Mouse (Mus musculus) forebrain, embryonic 16.5 days (tissue): Measurements from ENCODE around the gene Hexim2. TPM values are rescaled to one million over a fixed set of nuclear protein-coding genes. Genes with fewer than 3 reads are reported as not detected.

Experiments used
- ATAC-seq: fragments of 200-750 bp; cut with Nextera tagmentation; 2 replicates; pipeline ENCODE4 v1.8.0; 2017; ENCODE audit warnings: mild to moderate bottlenecking, moderate library complexity
- H3K27ac ChIP-seq: fragments of 300-500 bp; sonication (generic); 2 replicates; pipeline ENCODE4 v1.5.1; 2014; ENCODE audit warnings: low read length, control low read depth
- H3K27me3 ChIP-seq: fragments of 300-500 bp; sonication (generic); replicated peaks from 2 replicates; pipeline ENCODE4 v1.6.1; 2014; ENCODE audit warnings: low read length; ENCODE audit not compliant: control insufficient read depth, insufficient read depth
- H3K36me3 ChIP-seq: fragments of 300-500 bp; sonication (generic); 2 replicates; pipeline ENCODE4 v1.6.1; 2014; ENCODE audit not compliant: control insufficient read depth, insufficient read depth
- H3K4me1 ChIP-seq: fragments of 300-500 bp; sonication (generic); replicated peaks from 2 replicates; pipeline ENCODE4 v1.6.1; 2014; ENCODE audit warnings: low read length; ENCODE audit not compliant: control insufficient read depth, insufficient read depth
- H3K4me2 ChIP-seq: fragments of 300-500 bp; sonication (generic); 2 replicates; pipeline ENCODE4 v1.6.1; 2014; ENCODE audit warnings: mild to moderate bottlenecking, low read length, control low read depth
- H3K4me3 ChIP-seq: fragments of 300-500 bp; sonication (generic); replicated peaks from 2 replicates; pipeline ENCODE4 v1.5.1; 2014; ENCODE audit warnings: mild to moderate bottlenecking, low read length, control low read depth
- H3K9ac ChIP-seq: fragments of 300-500 bp; sonication (generic); replicated peaks from 2 replicates; pipeline ENCODE4 v1.6.1; 2014; ENCODE audit warnings: low read depth, low read length, control low read depth
- H3K9me3 ChIP-seq: fragments of 300-500 bp; sonication (generic); 2 replicates; pipeline ENCODE4 v1.6.1; 2016; ENCODE audit warnings: low read length; ENCODE audit not compliant: control insufficient read depth
- WGBS: fragments of 180-500 bp; shearing (Covaris S2); extraction: QIAGEN DNeasy Blood & Tissue Kit; methylation state at CpG from one replicate; pipeline ENCODE4 v1.1.7; 2014; 5-methylcytosine and 5-hydroxymethylcytosine counted together
- polyA plus RNA-seq: library from polyadenylated mRNA; unstranded; fragments of >200 nt; fragmentation: Nextera tagmentation; extraction: Ambion mirVana; gene quantifications from 2 replicates; pipeline ENCODE4 v1.2.1, GENCODE M21; 2015

Gene Hexim2
- polyA plus RNA-seq, 1 experiment from 2014 or later = 25.9 TPM

DNA sequence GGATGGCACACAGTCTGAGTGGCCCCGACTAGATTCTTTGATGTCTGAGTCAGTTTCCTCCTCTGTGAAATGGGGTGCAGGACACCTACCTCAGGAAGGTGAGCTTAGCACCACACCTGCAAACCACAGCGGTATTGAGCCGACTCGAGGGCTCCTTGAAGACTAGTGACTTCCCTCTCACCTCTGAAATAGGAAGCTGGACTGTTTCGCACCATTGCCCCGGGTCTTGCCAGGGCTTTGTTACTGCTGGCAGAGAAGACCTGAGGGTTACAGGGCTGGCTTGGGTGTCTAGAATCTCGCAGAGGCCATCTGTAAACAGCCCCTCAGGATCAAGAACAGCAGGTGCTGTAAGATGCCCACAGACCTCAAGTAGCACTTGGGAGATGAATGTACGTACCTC lies 31.9 kb upstream of the Hexim2 start:
- Histone ChIP-seq H3K4me3 (no peak overlapping the region), H3K9ac (no peak overlapping the region), H3K27ac (no peak overlapping the region), H3K36me3 (no peaks in the 10 kb centered on the region), H3K4me1 (peaks cover 25% of the 10 kb centered on the region), H3K4me2 (no peak overlapping the region), H3K27me3 (peaks cover 12% of the 10 kb centered on the region; the same call in 1 of the 2 replicates), H3K9me3 (no peaks in the 10 kb centered on the region)
- WGBS = 80% methylated on average over 8 of the region's 8 CpGs
- ATAC-seq = no peak

DNA sequence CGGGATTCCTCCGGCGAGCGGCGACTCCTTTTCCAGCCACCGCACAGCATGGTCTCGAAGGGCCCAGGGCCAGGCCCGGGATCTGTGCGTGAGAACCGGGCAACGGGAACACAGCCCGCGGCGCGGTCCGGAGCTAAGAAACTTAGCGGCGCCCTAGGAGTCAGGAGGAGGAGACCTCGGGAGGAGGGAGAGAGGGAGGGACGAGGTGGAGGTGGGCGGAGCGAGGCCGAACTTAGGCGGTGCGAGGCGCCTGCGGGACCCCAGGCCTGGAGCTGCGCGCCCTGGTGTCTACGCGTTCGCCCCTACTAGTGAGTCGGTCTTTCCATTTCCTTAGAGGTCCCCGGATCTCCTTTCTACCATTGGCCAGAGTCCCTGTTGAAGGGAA lies 30.8 kb upstream of the Hexim2 start, which contains the start of the genes Plcd3 and Acbd4:
Gene Plcd3, minus strand, starts transcription at position 178 of the 385 bp plus-strand sequence.
Gene Acbd4, plus strand, starts transcription at position 202 of the 385 bp plus-strand sequence.
- peaks cover 25% of the 10 kb centered on the region for H3K4me1 ChIP-seq
- H3K36me3 ChIP-seq = no peaks in the 10 kb centered on the region
- H3K27ac ChIP-seq = no peak within 1 kb of the TSS
- peaks cover 12% of the 10 kb centered on the region; the same call in 1 of the 2 replicates for H3K27me3 ChIP-seq
- peak within 1 kb of the TSS; percentile 59 for H3K9ac ChIP-seq
- H3K4me2 ChIP-seq = peak within 1 kb of the TSS; percentile 81
- H3K4me3 ChIP-seq = peak within 1 kb of the TSS; percentile 44
- ATAC-seq = 0 out of 2 replicates have a peak, but pooled peaks have one; percentile 23
- 0% methylated on average over 34 of the region's 34 CpGs for WGBS
- H3K9me3 ChIP-seq = no peaks in the 10 kb centered on the region

DNA sequence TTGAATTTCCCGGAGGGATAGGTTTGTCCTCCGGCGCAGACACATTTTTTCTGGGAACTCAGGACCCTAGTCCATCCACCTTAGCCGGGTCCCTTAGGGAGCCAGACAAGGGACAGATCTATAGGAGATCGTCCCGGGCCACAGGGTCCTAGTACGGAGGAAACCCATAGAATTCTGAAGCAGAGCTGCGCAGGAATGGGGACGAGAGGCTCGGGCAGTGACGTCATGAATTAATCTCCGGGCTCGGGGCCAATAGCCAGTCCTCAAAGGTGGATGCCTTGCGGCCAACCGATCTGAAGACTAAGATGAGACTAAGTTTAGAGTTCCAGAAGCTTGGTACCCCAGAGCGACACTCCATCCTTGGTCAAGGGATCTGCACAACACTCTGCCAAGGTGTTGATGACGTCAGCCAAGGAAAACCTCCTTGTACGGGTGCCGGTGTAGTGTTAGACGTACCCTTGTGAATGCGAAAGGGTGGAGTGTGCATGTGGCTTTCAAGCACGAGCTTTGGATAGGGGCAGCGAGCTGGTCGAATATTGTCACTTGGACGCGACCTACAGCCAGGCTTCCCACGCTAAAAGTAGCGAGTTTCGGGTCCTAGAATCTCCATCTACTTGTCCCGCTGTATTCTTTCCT lies 30.2 kb upstream of the Hexim2 start:
- Histone ChIP-seq H3K4me1 (peaks cover 25% of the 10 kb centered on the region), H3K36me3 (no peaks in the 10 kb centered on the region), H3K4me3 (peak overlapping the region; percentile 44), H3K9me3 (no peaks in the 10 kb centered on the region), H3K27ac (no peak overlapping the region), H3K4me2 (peak overlapping the region; percentile 81), H3K27me3 (peaks cover 12% of the 10 kb centered on the region; the same call in 1 of the 2 replicates), H3K9ac (peak overlapping the region; percentile 59)
- under 1% methylated on average over 30 of the region's 30 CpGs for WGBS
- ATAC-seq = peak; percentile 29

DNA sequence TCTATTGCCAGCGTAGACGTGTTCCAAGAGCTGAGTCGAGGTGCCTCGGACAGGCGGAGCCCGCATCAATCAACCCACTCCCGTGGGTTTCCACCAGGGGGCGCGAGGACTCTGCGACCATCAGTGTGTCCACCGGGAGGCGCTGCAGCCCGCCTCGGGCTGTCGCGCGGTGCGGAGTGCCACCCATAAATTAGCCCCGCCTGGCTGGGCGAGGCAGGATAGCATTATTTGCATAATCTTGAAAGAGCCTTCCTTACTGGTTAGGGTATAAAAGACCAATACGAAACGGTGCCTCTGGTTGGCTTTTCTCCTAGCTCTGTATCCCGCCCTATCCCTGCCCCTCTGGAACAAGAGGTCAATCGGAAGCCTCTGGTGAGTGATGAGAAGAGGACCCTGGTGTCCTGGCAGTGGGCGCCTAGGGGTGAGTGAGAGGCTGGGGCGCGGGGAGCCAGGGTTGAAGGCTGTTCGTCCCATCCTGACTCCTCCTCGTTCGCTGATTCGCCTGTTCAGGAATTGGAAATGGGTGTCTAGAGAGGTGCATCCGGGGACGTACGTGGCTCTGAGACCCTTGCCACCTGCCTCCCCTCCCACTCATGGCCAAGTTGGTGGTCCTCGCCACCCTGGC lies 29.4 kb upstream of the Hexim2 start:
- Histone ChIP-seq H3K4me3 (peak overlapping the region; percentile 44), H3K36me3 (no peaks in the 10 kb centered on the region), H3K27me3 (peaks cover 12% of the 10 kb centered on the region; the same call in 1 of the 2 replicates), H3K9me3 (no peaks in the 10 kb centered on the region), H3K27ac (no peak overlapping the region), H3K4me2 (peak overlapping the region; percentile 81), H3K9ac (peak overlapping the region; percentile 30), H3K4me1 (peaks cover 25% of the 10 kb centered on the region)
- peak; percentile 93 for ATAC-seq
- WGBS = under 1% methylated on average over 33 of the region's 35 CpGs

DNA sequence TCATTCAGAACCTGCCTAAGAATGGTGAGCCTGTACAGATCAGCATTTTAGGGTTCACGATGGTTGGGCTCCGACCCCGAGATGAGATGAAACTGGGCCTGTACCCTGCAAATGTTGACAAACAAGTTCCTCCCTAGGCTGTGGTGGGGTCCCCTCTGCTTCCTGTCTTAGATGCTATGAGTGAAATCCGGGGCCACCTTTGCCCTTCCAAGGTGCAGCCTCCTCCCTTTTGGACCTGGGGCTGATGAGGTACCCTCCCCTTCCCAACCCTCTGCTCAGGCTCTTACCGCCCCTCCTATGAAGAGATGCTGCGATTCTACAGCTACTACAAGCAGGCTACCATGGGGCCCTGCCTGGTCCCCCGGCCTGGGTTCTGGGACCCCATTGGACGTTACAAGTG lies 28.6 kb upstream of the Hexim2 start:
- no peak for ATAC-seq
- H3K36me3 ChIP-seq = no peaks in the 10 kb centered on the region
- peaks cover 25% of the 10 kb centered on the region for H3K4me1 ChIP-seq
- H3K9ac ChIP-seq = no peak overlapping the region
- no peak overlapping the region for H3K27ac ChIP-seq
- WGBS = 62% methylated on average over 8 of the region's 8 CpGs
- peak overlapping the region; percentile 81 for H3K4me2 ChIP-seq
- peak overlapping the region; percentile 44 for H3K4me3 ChIP-seq
- no peaks in the 10 kb centered on the region for H3K9me3 ChIP-seq
- H3K27me3 ChIP-seq = peaks cover 12% of the 10 kb centered on the region; the same call in 1 of the 2 replicates

DNA sequence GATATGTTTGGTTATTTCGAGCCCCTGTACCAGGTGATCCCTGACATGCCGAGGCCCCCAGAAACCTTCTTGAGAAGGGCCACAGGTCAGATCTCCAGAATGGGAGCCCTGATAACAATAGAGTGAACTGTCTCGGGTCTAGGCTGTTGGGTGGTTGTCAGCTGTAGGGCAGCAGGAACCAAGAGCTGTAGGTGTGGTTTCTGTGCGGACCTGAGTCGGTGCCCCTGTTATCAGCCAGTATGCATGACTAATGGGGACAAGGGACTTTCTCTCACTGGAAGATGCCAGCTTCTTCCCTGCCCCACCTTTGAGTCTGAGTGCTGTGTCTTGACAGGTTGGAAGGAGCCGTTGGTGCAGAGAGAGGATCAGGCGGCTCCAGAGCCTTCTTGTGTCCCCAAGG lies 27.8 kb upstream of the Hexim2 start:
- ATAC-seq = no peak
- Histone ChIP-seq H3K27ac (no peak overlapping the region), H3K9ac (no peak overlapping the region), H3K4me1 (peaks cover 25% of the 10 kb centered on the region), H3K27me3 (peaks cover 12% of the 10 kb centered on the region; the same call in 1 of the 2 replicates), H3K4me2 (no peak overlapping the region), H3K36me3 (no peaks in the 10 kb centered on the region), H3K9me3 (no peaks in the 10 kb centered on the region), H3K4me3 (no peak overlapping the region)
- WGBS = 79% methylated on average over 7 of the region's 7 CpGs

DNA sequence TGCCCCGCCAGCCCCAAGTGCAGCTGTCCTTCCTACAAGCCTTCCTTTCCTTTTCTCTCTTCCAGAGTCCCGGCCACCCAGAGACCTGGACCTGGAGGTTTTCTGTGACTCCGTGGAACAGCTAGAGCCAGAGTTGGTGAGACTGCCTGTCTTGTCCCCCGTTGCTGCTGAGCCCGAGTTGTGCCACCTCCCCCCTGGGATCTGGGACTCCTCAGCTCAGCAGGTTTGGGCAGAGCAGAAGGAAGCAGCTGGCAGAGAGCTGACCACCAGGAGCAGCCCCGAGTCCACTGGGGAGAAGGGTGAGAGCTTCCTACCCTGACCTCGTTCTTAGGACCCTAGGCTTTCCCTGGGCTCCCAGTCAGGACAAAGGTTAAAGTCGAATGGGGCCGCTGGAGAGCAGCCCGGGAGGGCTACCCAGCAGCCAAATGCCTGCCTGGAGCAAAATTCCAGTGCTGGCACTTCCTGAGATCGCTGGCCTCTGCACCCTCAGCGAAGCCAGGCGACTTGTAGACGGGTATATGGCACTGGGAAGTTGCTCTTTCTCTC lies 27.0 kb upstream of the Hexim2 start:
- WGBS = 60% methylated on average over 14 of the region's 14 CpGs
- H3K9ac ChIP-seq = no peak overlapping the region
- H3K27ac ChIP-seq = no peak overlapping the region
- ATAC-seq = no peak
- H3K4me1 ChIP-seq = peaks cover 25% of the 10 kb centered on the region
- no peaks in the 10 kb centered on the region for H3K9me3 ChIP-seq
- no peak overlapping the region for H3K4me2 ChIP-seq
- H3K4me3 ChIP-seq = no peak overlapping the region
- H3K27me3 ChIP-seq = peaks cover 11% of the 10 kb centered on the region; the same call in 1 of the 2 replicates
- no peaks in the 10 kb centered on the region for H3K36me3 ChIP-seq

DNA sequence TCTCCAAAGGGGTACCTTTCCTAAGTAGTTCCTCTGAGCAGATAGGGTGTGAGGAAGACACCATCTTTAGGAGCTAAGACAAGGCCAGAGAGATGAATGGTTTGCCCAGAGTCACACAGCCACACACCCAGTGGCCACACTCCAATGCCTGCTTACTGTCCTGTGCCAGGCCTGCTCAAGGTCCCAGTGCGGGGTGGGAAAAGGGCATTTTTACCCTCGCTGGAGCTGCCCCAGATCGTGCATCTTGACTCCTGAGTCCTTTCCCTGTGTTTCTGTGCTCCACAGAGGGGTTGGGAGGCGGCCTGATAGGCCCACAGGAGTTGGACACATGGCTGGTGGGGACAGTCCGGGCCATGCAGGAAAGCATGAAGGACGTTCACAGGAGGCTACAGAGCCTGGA lies 26.4 kb upstream of the Hexim2 start:
- no peak overlapping the region for H3K4me2 ChIP-seq
- H3K27ac ChIP-seq = no peak overlapping the region
- WGBS = 85% methylated on average over 6 of the region's 6 CpGs
- peaks cover 5% of the 10 kb centered on the region; the same call in 1 of the 2 replicates for H3K27me3 ChIP-seq
- no peak overlapping the region for H3K9ac ChIP-seq
- H3K4me1 ChIP-seq = peaks cover 25% of the 10 kb centered on the region
- H3K36me3 ChIP-seq = no peaks in the 10 kb centered on the region
- no peak overlapping the region for H3K4me3 ChIP-seq
- ATAC-seq = no peak
- no peaks in the 10 kb centered on the region for H3K9me3 ChIP-seq

DNA sequence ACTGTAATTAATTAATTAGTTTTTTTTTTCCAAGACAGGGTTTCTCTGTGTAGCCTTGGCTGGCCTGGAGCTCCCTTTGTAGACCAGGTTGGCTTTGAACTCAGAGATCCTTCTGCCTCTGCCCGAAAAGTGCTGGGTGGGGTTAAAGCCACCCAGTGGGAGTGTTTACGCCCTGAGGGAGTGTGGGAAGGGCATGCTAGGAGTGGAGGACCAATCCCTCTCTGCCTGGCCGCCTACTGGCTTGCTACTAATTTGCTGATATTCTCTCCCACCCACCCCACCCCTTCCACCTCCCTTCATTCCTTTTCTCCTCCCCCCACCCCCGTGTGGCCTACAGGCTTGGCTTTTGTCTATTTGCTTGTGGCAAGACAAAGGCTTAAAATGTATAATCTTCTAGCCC lies 25.8 kb upstream of the Hexim2 start:
- no peak for ATAC-seq
- Histone ChIP-seq H3K27ac (no peak overlapping the region), H3K36me3 (no peaks in the 10 kb centered on the region), H3K4me2 (no peak overlapping the region), H3K9me3 (no peaks in the 10 kb centered on the region), H3K9ac (no peak overlapping the region), H3K4me1 (peaks cover 20% of the 10 kb centered on the region), H3K27me3 (peaks cover 2% of the 10 kb centered on the region), H3K4me3 (no peak overlapping the region)
- WGBS = 49% methylated on average over 4 of the region's 4 CpGs
